Mouse (Mus musculus) gastrocnemius, postnatal 36 days (tissue): ENCODE measurements at regions not wholly inside any gene's neighbourhood (a gene's known extent, or its start where the extent isn't known, plus 50 kb on each side); places are given as distances from the start of the nearest gene placed in this dataset.

Experiments used
- DNase-seq, 2 experiments: peaks; one replicate each; pipeline ENCODE4 v3.0.0; 2022
- intact Hi-C: fragments of 180-260 bp; cut with DNase I; formaldehyde crosslinking; loops from one replicate; pipeline ENCODE4 v1.15.1; 2025

GRCm38 (mm10) chr14:87337950-87338526 is 78.4 kb upstream of the Tdrd3 start:
- intact Hi-C loops: no loop called here
- no peak for DNase-seq

- DNase-seq: no peak
- intact Hi-C loops: no loop called here
These were observed 71.9 kb upstream of the Tdrd3 start for GRCm38 (mm10) chr14:87344540-87344939.

GRCm38 (mm10) chr14:87346812-87347211 is 69.6 kb upstream of the Tdrd3 start:
- no peak for DNase-seq
- intact Hi-C loops: no loop called here

GRCm38 (mm10) chr14:87348825-87349224 is 67.6 kb upstream of the Tdrd3 start:
- DNase-seq: no peak
- intact Hi-C loops: no loop called here

- no peak for DNase-seq
- intact Hi-C loops: no loop called here
These were observed 50.6 kb upstream of the Tdrd3 start for GRCm38 (mm10) chr14:87365793-87366192.
